Mouse (Mus musculus): ENCODE measurements at regions not wholly inside any gene's neighbourhood (a gene's known extent, or its start where the extent isn't known, plus 50 kb on each side); places are given as distances from the start of the nearest gene placed in this dataset.
A peak's percentile ranks its signal among the peaks of the same experiment; 100 is the strongest.

DNA sequence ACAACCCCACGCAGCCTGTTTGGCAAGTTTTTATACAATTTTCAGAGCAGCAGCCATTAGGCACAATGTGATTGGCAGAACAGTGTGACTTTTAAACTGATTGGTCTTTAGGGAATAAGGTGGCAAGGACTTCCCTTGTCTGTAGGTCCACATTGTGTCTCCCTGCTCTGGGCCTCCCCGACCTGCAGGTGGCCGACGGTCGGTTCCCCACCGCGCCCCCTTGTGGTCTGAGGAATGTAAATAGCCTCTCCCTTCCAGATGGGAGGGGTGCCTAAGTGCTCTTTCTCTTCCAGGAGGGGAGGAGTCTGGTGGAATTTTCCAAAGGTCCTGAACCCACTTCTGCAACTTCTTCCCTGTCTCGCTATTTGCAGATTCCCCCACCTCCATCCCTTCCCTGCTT lies 52.5 kb upstream of the Prr5 start:
- DNase-seq = peak; percentile 20

DNA sequence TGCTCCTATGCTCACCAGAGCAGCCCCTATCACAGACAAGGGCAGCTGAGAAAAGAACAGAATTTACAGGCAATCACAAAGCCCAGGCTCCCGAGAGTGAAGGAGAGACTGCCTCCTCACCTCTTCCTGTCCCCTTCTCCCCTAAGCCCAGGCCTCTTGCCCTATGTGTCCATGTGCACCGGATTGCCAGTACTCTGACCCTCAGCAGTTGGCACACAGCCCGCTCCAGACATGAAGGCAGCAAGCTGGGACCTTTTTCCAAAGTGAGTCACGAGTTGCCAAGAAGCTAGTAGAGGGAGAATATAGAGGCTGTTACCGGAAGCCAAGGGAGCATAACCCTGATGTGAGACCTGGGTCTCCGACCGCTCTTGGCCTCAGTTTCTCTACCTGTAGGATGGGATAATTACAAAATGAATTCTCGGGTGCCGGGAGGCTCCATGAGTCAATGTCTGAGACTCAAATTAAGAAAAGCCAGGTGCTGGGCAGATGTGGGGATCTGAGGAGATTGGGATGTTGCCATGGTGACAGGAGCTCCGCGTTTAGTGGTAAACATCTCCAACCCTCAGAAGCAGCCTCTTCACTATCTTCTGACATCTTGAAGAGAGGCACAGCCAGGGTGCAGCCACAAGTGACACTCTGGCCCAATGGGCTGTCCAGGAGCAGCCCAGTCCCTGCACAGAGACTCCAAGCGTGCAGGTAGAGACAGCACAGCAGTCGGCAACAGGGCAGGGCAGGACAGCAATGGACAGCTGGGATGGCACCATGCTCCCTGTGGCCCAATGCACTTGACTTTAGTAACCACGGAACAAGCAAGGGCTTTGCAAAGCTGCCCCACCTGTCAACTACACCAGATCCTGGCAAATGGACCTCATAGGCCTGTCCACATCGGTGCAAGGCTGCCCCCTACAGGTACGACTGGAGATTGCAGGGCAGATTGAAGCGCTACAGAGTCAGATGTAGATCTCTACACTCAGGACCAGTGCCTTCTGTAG lies 55.6 kb upstream of the Prr5 start:
- peak; percentile 75 for DNase-seq

DNA sequence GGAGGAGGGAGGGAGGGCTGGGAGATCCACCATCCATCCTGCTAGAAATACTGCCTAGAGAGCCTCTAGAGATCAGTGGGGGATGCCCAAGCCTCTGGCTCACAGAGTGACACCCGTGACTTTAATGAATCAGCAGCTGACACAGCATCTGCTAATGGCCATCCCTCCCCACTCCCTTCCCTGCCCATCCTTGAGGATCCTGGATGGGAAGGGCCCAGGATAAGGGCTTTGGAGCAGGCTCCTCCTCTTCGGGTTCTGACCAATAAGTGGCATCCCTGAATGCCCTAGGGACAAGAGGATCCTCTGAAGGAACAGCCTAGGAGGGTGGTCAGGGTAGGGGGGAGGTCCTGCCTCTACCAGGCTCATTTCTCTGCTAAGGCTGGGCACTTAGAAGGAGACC lies 55.3 kb upstream of the Rtl6 start:
- DNase-seq = no peak

GRCm38 (mm10) chr15:84609825-84610442 lies 52.3 kb upstream of the Rtl6 start:
- no peak for DNase-seq

DNA sequence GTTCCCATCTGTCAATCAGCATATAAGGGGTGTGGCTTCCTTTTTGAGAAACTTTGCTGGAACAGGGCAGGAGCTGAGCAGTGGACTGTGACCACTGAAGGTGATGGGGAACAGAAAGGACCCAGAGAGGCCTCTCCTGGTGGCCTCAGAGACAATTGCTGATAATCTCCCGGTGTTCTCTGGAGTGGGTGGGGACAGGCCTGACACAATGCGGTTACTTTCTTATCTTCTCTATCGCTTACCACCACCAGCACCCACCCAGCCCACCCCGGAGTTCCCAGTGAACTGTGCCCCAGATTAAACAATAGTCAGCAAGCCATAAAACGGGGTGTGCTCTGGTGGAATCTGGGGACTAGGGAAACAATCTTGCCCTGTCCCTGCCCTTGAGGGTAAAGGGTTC lies 51.4 kb upstream of the Rtl6 start:
- DNase-seq = no peak

All from cerebellum, adult 11-12 months (tissue).